Mouse (Mus musculus) heart, adult 2 months (tissue): ENCODE results near the gene Kdm2a. TPM values are rescaled to one million over a fixed set of nuclear protein-coding genes. Genes with fewer than 3 reads are reported as not detected.
A peak's percentile ranks its signal among the peaks of the same experiment; 100 is the strongest.

ENCODE experiments used
- DNase-seq, 2 experiments: peaks; one replicate each; pipeline ENCODE4 v3.0.0; 2021
- H3K27ac ChIP-seq: fragments of 200-600 bp; 2 replicates; pipeline ENCODE4 v1.8.1; 2022
- H3K27me3 ChIP-seq: fragments of 200-500 bp; 2 replicates; pipeline ENCODE4 v1.6.1; 2012; ENCODE audit warnings: mild to moderate bottlenecking, low read length, inconsistent platforms, mixed read lengths; ENCODE audit not compliant: control insufficient read depth, insufficient read depth
- H3K36me3 ChIP-seq: fragments of 200-500 bp; 2 replicates; pipeline ENCODE4 v1.6.1; 2012; ENCODE audit warnings: low read length, inconsistent platforms; ENCODE audit not compliant: control insufficient read depth, insufficient read depth
- H3K4me1 ChIP-seq: fragments of 200-500 bp; 2 replicates; pipeline ENCODE4 v1.6.1; 2011; ENCODE audit warnings: low read length; ENCODE audit not compliant: control insufficient read depth, insufficient read depth
- H3K4me3 ChIP-seq: fragments of 200-600 bp; 2 replicates; pipeline ENCODE4 v1.8.1; 2022
- H3K79me2 ChIP-seq: fragments of 200-500 bp; replicated peaks from 2 replicates; pipeline ENCODE4 v1.6.1; 2012; ENCODE audit warnings: mild to moderate bottlenecking, inconsistent platforms, low read length, moderate library complexity, mixed read lengths; ENCODE audit not compliant: control insufficient read depth, insufficient read depth
- H3K9ac ChIP-seq: fragments of 200-500 bp; 2 replicates; pipeline ENCODE4 v1.6.1; 2012; ENCODE audit warnings: low read depth, mild to moderate bottlenecking, control low read depth, inconsistent platforms, low read length, mixed read lengths
- CTCF ChIP-seq: fragments of 200-600 bp; IDR thresholded peaks from 2 replicates; pipeline ENCODE4 v1.8.1; 2022; ENCODE audit warnings: antibody characterized with exemption, mild to moderate bottlenecking, moderate library complexity
- EP300 ChIP-seq: fragments of 200-500 bp; IDR thresholded peaks from 2 replicates; pipeline ENCODE4 v1.6.1; 2011; ENCODE audit warnings: low read depth, low read length, control low read depth; ENCODE audit not compliant: insufficient read depth
- POLR2A ChIP-seq: fragments of 200-500 bp; IDR thresholded peaks from 2 replicates; pipeline ENCODE4 v1.6.1; 2011; ENCODE audit warnings: mild to moderate bottlenecking, low read depth, low read length, control low read depth; ENCODE audit not compliant: insufficient read depth
- WGBS: fragments of 180-500 bp; shearing (Covaris S2); methylation state at CpG from one replicate; pipeline ENCODE4 v1.1.7; 2018; 5-methylcytosine and 5-hydroxymethylcytosine counted together
- intact Hi-C: fragments of 180-260 bp; cut with DNase I; formaldehyde crosslinking; loops from one replicate; pipeline ENCODE4 v1.15.1; 2025
- polyA plus RNA-seq: library from polyadenylated mRNA; depleted of rRNA; stranded (reverse); fragments of >200 nt; gene quantifications from 2 replicates; pipeline ENCODE4 v1.2.3, GENCODE M21; 2012
- total RNA-seq, 2 experiments: library from RNA; stranded (reverse); gene quantifications; 2 replicates each; pipeline ENCODE4 v1.2.3; 2021

Kdm2a gene
- total and polyA plus RNA-seq, 3 experiments: 36.4 to 49.7 (median 38.6) TPM

DNA sequence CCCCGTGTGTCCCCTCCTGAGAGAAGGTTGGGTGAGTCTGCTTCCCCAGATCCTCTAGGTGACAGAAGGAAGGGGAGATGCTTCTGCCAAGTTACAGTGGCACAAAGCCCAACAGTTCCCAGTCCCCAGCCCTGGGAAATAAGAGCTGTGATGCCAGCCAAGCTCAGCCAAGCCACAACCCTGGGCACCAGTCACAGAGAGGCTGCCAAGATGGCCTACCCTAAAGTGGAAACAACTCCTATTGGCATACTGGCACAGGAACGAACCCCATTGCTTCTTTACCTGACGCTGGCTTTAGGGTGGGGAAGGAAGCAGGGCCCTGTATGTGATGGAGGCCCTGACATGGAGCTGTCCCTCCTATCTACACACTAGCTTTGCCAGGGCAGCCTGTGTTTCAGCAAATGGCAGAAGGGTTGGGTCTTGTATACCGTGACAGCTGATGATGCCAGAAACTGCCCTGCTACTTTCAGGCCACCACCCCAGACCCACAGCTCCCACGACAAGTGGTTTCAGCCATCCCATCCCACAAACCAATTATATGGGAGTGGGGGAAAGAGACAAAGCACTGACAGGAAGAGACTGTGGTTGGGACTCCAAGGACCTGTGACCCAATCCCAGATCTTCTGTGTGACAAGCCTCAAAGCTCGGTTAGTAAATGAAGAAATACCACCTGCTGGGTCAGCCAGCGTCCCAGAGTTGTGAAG is 95.0 kb downstream of the Kdm2a start:
- DNase-seq: peak; percentile 59 to 78
- H3K36me3 ChIP-seq: peaks cover 2% of the 10 kb centered on the region; the same call in 1 of the 2 replicates
- H3K9ac ChIP-seq: peak overlapping the region; percentile 4
- no peaks in the 10 kb centered on the region for H3K27me3 ChIP-seq
- H3K27ac ChIP-seq: peak overlapping the region; percentile 66
- H3K4me1 ChIP-seq: peaks cover 49% of the 10 kb centered on the region
- H3K4me3 ChIP-seq: no peak overlapping the region; the same call in 1 of the 2 replicates
- 24% methylated on average over 7 of the region's 7 CpGs for WGBS
- H3K79me2 ChIP-seq: peaks cover 3% of the 10 kb centered on the region
- intact Hi-C loops: no loop called here
- TF ChIP-seq CTCF (no peak), POLR2A (no peak), EP300 (no peak)

DNA sequence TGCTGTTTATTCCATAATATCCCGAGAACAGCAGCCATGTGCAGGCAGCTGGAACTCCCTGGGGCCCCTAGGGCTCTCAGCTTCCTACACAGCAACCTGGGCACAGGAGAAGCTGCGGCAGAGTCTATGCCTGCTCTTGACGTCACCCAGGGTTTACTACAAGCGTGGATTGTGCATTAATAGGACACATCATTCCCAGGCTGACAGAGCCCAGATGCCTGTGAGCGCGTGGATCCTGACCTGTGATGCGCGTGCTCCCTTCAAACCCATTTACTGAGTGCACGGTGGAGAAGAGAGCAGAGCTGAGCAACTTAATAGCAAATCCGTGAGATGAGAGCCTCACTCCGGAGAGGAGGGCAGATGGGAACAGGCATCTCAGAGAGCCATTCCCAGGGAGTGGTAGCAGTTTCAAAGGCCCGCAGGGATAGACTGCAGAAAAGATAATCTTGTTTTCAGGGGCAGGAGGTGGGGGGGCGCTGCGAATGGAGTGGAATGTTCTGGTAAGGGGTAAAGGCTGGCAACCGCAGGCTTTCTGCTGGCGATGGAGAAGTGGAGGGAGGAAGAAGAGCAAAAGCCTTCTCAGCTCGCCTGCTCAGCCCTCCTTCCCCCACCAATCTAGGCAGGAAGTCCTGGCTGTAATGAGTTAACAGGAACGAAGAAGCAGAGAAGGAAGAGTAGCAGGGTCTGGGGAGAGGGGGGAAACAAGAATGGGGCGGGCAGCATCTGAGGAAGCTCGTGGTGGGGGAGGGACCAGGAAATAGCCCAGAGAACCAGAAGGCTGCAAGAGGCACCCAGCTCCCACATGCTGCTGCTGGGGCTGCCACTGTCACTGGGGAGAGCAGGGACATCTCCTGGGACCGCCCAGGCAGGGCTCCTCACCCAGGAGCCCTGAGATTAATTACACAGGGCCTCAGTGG is 96.1 kb downstream of the Kdm2a start:
- no peaks in the 10 kb centered on the region for H3K27me3 ChIP-seq
- TF ChIP-seq EP300: peak; percentile 10; the same call in 1 of the 2 replicates
- TF ChIP-seq CTCF: no peak
- peak; percentile 42; the same call in 1 of the 2 replicates for TF ChIP-seq POLR2A
- H3K9ac ChIP-seq: peak overlapping the region; percentile 17; the same call in 1 of the 2 replicates
- intact Hi-C loops: no loop called here
- H3K27ac ChIP-seq: peak overlapping the region; percentile 66
- peaks cover 51% of the 10 kb centered on the region for H3K4me1 ChIP-seq
- H3K4me3 ChIP-seq: peak overlapping the region; percentile 29; the same call in 1 of the 2 replicates
- WGBS: 20% methylated on average over 21 of the region's 21 CpGs
- H3K79me2 ChIP-seq: peaks cover 4% of the 10 kb centered on the region
- peak; percentile 61 to 78 for DNase-seq
- H3K36me3 ChIP-seq: peaks cover 2% of the 10 kb centered on the region; the same call in 1 of the 2 replicates

DNA sequence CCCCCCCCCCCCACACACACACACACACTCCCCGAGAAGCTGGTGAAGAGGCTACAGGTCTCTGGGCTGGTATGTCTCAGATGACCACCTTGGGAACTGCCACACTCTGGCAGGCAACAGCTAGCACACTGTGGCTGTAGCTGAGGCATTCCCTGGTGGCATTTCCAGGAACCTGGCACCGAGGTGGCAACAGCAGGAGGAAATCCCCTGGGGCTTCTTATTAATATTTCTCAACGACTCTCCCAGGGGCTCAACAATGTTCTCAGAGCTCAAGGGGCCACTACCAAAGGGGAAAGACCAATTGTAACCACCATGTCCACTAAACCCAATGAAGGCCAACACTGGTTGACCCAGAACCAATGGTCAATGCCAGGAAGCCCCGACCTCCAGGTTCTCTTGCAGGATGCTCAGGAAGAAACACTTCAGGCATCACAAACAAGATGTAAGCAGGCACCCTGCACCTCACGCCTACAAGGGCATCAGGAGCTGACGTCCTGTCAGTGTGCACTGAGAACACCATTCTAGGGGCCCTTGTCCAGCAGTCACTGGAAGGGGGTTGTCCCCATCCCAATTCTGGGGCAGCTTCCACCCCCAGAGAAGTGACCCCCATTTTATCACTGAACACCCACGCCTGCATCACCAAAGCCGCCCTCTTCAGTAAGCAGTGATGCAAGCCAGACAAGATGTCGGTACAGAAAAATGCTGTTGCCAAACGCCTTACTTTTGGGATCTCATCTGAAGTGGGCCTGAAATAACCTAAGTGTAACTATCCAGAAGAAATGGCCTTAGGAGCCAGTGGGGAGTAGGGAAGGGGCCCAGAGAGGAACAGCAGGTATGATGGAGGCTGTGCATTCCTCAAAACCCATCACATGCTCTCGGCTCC is 97.0 kb downstream of the Kdm2a start:
- no peak overlapping the region for H3K9ac ChIP-seq
- peak; percentile 14 to 25 for DNase-seq
- intact Hi-C loops: no loop called here
- peak overlapping the region; percentile 66 for H3K27ac ChIP-seq
- TF ChIP-seq CTCF: no peak
- TF ChIP-seq EP300: no peak
- no peak for TF ChIP-seq POLR2A
- peaks cover 54% of the 10 kb centered on the region for H3K4me1 ChIP-seq
- WGBS: 44% methylated on average over 11 of the region's 11 CpGs
- peaks cover 6% of the 10 kb centered on the region for H3K79me2 ChIP-seq
- no peaks in the 10 kb centered on the region for H3K27me3 ChIP-seq
- no peak overlapping the region for H3K4me3 ChIP-seq
- H3K36me3 ChIP-seq: peaks cover 2% of the 10 kb centered on the region; the same call in 1 of the 2 replicates

DNA sequence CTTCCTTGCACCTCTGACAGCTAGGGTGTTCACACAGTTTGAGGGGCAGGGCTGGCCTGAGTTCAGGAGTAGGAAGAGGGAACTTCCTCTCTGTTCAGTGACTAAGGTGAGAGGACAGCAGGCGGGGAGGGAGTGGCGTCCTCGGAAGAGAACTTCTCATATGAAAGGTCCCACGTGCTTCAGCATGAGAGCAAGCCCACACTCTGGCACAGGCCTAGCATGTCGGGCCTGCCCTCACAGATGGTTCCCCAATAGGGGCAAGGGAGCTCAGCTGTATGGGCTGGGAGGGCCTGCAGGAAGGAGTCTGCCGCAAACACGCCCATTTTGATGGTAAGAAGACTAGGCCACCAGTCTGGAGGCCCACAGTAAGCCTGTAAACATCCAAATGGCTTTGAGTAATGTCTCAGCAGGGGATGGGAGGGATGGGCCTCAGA is 97.8 kb downstream of the Kdm2a start:
- intact Hi-C loops: no loop called here
- Histone ChIP-seq H3K4me3 (no peak overlapping the region), H3K36me3 (peaks cover 2% of the 10 kb centered on the region; the same call in 1 of the 2 replicates), H3K4me1 (peaks cover 58% of the 10 kb centered on the region), H3K27me3 (no peaks in the 10 kb centered on the region), H3K9ac (no peak overlapping the region), H3K79me2 (peaks cover 5% of the 10 kb centered on the region; the same call in 1 of the 2 replicates), H3K27ac (peak overlapping the region; percentile 60)
- WGBS: 37% methylated on average over 7 of the region's 7 CpGs
- peak in 1 of 2 experiments; percentile 79 for DNase-seq
- 0 out of 2 replicates have a peak, but pooled peaks have one; percentile 17 for TF ChIP-seq POLR2A
- TF ChIP-seq EP300: no peak

DNA sequence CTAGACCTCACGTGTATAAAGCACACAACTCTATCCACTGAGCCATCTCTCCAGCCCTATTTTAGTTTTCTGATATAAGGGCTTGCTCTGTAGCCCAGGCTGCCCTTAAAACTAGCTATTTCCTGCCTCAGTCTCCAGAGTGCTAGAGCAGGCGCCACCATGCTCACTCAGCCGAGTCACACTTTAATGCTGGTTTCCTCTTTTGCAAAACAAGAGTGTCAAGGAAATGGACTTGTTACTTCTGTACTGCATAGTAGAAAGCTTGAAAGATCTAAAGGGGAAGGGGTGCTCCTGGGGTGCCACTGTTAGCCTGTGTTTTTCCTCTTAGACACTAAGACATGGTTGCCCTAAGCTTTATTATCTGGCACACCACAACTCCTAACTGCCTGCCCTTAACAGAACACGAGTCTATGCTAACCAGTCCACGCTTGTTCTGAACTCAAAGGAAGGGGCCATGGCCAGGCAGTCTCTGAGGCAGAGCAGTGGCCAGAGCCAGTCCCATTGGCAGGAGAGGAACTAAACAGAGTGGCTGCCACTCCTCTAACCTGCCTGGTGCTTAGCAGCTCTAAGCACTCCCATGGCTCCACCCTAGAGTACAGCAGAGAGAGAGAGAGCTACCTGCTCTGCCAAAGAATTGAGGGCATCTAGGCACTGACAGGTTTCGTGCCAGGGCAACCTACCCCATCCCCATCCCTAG is 98.4 kb downstream of the Kdm2a start:
- intact Hi-C loops: no loop called here
- 48% methylated on average over 6 of the region's 6 CpGs for WGBS
- no peak for TF ChIP-seq POLR2A

More for the DNA sequence above, 98.4 kb downstream of the Kdm2a start:
- peak; percentile 40 to 49 for DNase-seq
- peaks cover 4% of the 10 kb centered on the region; the same call in 1 of the 2 replicates for H3K79me2 ChIP-seq
- H3K27me3 ChIP-seq: no peaks in the 10 kb centered on the region
- no peak overlapping the region for H3K9ac ChIP-seq
- H3K4me1 ChIP-seq: peaks cover 59% of the 10 kb centered on the region
- peaks cover 2% of the 10 kb centered on the region; the same call in 1 of the 2 replicates for H3K36me3 ChIP-seq
- peak overlapping the region; percentile 60 for H3K27ac ChIP-seq
- H3K4me3 ChIP-seq: no peak overlapping the region
